ENCODE assay signal across 20 mouse cellular contexts in the genomic region with DNA sequence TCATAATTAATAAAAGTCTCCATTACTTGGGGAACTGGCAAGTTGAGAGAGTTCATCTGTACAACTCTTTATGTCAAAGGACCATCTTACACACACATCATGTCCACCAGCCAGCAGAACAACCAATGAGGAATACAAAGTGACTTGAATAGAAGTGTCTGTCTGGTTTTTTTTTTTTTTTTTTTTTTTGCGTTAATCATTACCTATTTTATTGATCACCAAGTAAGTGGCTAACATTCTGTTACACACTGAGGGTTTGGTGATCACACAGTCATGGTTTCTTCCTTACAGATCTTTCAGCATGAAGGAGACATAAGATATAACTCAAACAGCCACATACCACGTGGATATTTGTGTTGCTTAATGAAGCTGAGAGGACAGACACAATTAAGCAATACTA.
DNase-seq lines count a peak whose midpoint lies in the region; ATAC-seq and TF ChIP-seq lines count a peak whose summit lies in the region.
"Had no signal": no experiment of that assay in that cellular context is flagged by ENCODE, and none has a peak within 500 bp of the region (broad histone marks: within the 10 kb centered on the region; RNA-seq: fewer than 3 reads in every experiment).

No protein-coding gene starts in this region.

- 0 out of 2 replicates have a peak, but pooled peaks cover 4% of the 10 kb centered on the region for H3K27me3 ChIP-seq in kidney, embryonic 16.5 days (ENCODE audit: insufficient read depth, low read length)
- H3K27me3 ChIP-seq in intestine, embryonic 15.5 days (replicated peaks), result no peaks in the 10 kb centered on the region
- H3K27me3 ChIP-seq in liver, postnatal 0 days (ENCODE audit: insufficient read depth, low read length), result no peaks in the 10 kb centered on the region
- H3K27me3 ChIP-seq: CH12.LX; embryonic facial prominence, embryonic 12.5 days; forebrain, embryonic 15.5 days; heart, embryonic 15.5 days had no signal

- no peak overlapping the region for H3K27ac ChIP-seq in kidney, embryonic 16.5 days (ENCODE audit: low read length)
- H3K27ac ChIP-seq in intestine, embryonic 15.5 days, result no peak overlapping the region
- no peak overlapping the region for H3K27ac ChIP-seq in liver, postnatal 0 days (ENCODE audit: low read depth)
- H3K27ac ChIP-seq: embryonic facial prominence, embryonic 12.5 days; forebrain, embryonic 15.5 days; heart, adult 2 months; heart, embryonic 15.5 days had no signal

- no peak overlapping the region for H3K4me3 ChIP-seq in kidney, embryonic 16.5 days (ENCODE audit: low read length)
- no peak overlapping the region for H3K4me3 ChIP-seq in intestine, embryonic 15.5 days (replicated peaks)
- H3K4me3 ChIP-seq in liver, postnatal 0 days (ENCODE audit: low read depth, low read length), result no peak overlapping the region
- H3K4me3 ChIP-seq: embryonic facial prominence, embryonic 12.5 days; forebrain, embryonic 15.5 days; heart, adult 2 months; heart, embryonic 15.5 days had no signal

- H3K36me3 ChIP-seq in kidney, embryonic 16.5 days (ENCODE audit: insufficient read depth, low read length), result no peaks in the 10 kb centered on the region
- no peaks in the 10 kb centered on the region for H3K36me3 ChIP-seq in intestine, embryonic 15.5 days
- no peaks in the 10 kb centered on the region for H3K36me3 ChIP-seq in liver, postnatal 0 days (replicated peaks; ENCODE audit: insufficient read depth, low read length)
- H3K36me3 ChIP-seq: embryonic facial prominence, embryonic 12.5 days; forebrain, embryonic 15.5 days; heart, embryonic 15.5 days had no signal

- H3K4me1 ChIP-seq in kidney, embryonic 16.5 days (ENCODE audit: insufficient read depth, low read length), result peaks cover 12% of the 10 kb centered on the region
- no peaks in the 10 kb centered on the region for H3K4me1 ChIP-seq in intestine, embryonic 15.5 days (replicated peaks)
- H3K4me1 ChIP-seq in liver, postnatal 0 days (ENCODE audit: insufficient read depth), result peaks cover 4% of the 10 kb centered on the region
- H3K4me1 ChIP-seq: embryonic facial prominence, embryonic 12.5 days; heart, embryonic 15.5 days had no signal

- no peak overlapping the region for H3K9ac ChIP-seq in kidney, embryonic 16.5 days (replicated peaks; ENCODE audit: low read length)
- H3K9ac ChIP-seq in intestine, embryonic 15.5 days, result no peak overlapping the region
- no peak overlapping the region for H3K9ac ChIP-seq in liver, postnatal 0 days (replicated peaks)
- H3K9ac ChIP-seq: embryonic facial prominence, embryonic 12.5 days; forebrain, embryonic 15.5 days; heart, embryonic 15.5 days had no signal

- no peak for TF ChIP-seq EP300 in liver, postnatal 0 days (IDR thresholded peaks at IDR 0.05; ENCODE audit: low read depth)

- no peak overlapping the region for H3K4me2 ChIP-seq in kidney, embryonic 16.5 days (replicated peaks; ENCODE audit: low read depth, low read length)
- no peak overlapping the region for H3K4me2 ChIP-seq in intestine, embryonic 15.5 days (replicated peaks)
- H3K4me2 ChIP-seq in liver, postnatal 0 days (ENCODE audit: low read depth, low read length), result no peak overlapping the region
- H3K4me2 ChIP-seq: embryonic facial prominence, embryonic 12.5 days; forebrain, embryonic 15.5 days; heart, embryonic 11.5 days; heart, embryonic 15.5 days had no signal

- 0 out of 2 replicates have a peak, but pooled peaks have one; percentile 30 for ATAC-seq in kidney, embryonic 16.5 days (ENCODE audit: low FRiP score, low TSS enrichment)
- peak; percentile 50; the same call in 1 of the 2 replicates for ATAC-seq in granulocyte monocyte progenitor cell, adult 5-6 weeks (replicated peaks; ENCODE audit: poor library complexity, severe bottlenecking)
- peak; percentile 74 for ATAC-seq in intestine, embryonic 15.5 days
- ATAC-seq in liver, postnatal 0 days, result peak; percentile 36; the same call in 1 of the 2 replicates
- ATAC-seq: activated CD4-positive, CD25-positive, alpha-beta regulatory T cell, adult 4 months; forebrain, embryonic 15.5 days; Patski had no signal

- WGBS in kidney, embryonic 16.5 days, result 45% methylated on average over 2 of the region's 2 CpGs
- 52% methylated on average over 2 of the region's 2 CpGs for WGBS in intestine, embryonic 15.5 days
- WGBS in liver, postnatal 0 days (ENCODE audit: insufficient replicate concordance), result 46% methylated on average over 2 of the region's 2 CpGs

- no peaks in the 10 kb centered on the region for H3K9me3 ChIP-seq in kidney, embryonic 16.5 days (ENCODE audit: low read length)
- H3K9me3 ChIP-seq in intestine, embryonic 15.5 days, result no peaks in the 10 kb centered on the region
- no peaks in the 10 kb centered on the region for H3K9me3 ChIP-seq in liver, postnatal 0 days (ENCODE audit: low read length)
- H3K9me3 ChIP-seq: embryonic facial prominence, embryonic 12.5 days; forebrain, embryonic 15.5 days; heart, embryonic 15.5 days had no signal

- TF ChIP-seq CTCF in liver, postnatal 0 days (IDR thresholded peaks at IDR 0.05; ENCODE audit: low read depth), result no peak

- DNase-seq in kidney, adult 11 months, result no peak
- DNase-seq in liver, postnatal 0 days, result no peak
- no peak for DNase-seq in spleen, postnatal 10 days (ENCODE audit: low spot score in 2 of 2)
- DNase-seq: adrenal gland, postnatal 14 days; cerebellum, adult 11-12 months; cerebellum, adult 9-10 months; cerebellum, postnatal 25 days; gastrocnemius, postnatal 10 days; heart, adult 2 months; heart, postnatal 14 days had no signal
